Mouse (Mus musculus): ENCODE results near the gene Psmg3.

The Psmg3 gene

GRCm38 (mm10) chr5:139826357-139827055 is at the start of gene Psmg3, which contains the start of gene Gm26938:
Gene Psmg3 (minus strand): TSS chr5:139826885.
Gene Gm26938 (minus strand): TSS chr5:139826407.
- peak; percentile 91 for DNase-seq (ENCODE audit: low read depth)

DNA sequence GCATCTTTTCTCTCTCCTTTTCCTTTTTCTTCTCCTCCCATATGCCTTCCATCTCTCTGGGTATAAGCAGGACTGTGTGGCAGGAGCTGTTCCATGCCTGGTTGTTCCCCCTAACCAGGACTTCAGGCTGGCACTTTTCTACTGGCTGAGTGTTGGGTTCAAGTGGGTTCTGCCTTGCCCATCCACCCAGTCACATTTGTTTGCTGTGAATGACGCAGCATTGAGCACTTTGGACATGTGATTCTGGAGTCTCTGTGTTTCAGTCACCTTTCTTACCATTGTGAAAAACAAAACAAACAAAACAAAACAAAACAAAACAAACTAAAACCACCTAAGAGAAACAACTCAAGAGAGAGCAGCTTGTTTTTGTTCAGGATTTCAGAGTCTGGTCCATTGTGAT is 44.8 kb upstream of the Psmg3 start:
- no peak for DNase-seq (ENCODE audit: low read depth)

DNA sequence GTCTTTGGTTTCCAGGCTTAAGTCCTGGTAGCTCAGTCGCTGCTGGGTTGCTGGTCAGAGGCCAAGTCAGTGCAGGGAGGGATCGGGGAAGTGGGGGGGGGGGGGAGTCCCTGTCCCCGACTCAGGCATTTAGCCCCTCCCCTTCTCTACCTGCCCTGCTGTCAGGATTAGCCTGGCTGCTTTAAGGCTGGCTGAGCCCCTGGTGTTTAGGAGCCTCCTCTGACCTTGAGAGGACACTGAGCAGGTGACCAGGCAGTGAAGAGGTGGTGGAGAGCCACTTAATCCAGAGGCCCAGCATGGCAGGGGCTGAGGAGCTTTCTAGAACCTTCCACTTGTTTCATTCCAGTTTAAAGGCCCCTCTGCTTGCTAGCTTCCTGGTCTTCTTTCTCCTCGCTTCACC is 44.2 kb upstream of the Psmg3 start:
- DNase-seq (ENCODE audit: low read depth), result no peak

GRCm38 (mm10) chr5:139862759-139863158 is 36.1 kb upstream of the Psmg3 start:
- no peak for DNase-seq (ENCODE audit: low read depth)

DNA sequence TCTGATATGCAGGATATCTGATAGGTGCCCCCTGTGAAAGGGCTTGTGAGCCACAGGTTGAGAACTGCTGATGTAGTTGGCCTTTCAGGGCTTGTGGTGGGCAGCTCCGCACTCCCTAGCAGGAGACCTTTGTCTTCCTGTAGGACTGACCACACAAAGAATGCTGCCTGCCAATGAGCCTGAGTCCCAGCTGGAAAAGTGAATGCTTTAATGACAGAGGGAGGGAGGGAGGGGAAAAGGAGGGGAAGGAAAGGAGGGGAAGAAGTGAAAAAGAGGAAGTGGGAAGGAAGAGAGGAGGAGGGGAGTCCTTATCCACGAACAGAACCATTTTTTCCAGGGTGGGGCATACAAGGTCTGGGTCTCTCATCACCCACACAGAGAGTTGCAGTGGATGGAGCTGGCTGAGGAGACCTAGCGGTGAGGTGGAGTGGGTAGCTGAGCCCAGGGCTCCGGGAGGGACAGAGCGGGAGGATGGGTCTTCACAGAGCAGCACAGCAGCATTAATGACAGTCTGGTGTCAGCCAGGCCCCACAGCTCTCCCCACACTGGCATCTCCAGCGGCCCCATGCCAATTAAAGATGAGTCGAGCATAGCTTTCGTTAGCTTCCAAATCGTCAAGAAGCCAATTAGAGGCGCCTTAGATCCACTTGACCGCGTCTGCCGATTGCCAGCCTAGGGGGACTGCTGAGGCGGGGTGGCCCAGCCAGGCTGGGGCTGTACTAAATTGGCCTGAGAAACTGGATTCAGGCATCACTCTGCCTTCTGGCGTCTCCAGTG is 33.8 kb upstream of the Psmg3 start:
- DNase-seq (ENCODE audit: low read depth), result no peak

DNA sequence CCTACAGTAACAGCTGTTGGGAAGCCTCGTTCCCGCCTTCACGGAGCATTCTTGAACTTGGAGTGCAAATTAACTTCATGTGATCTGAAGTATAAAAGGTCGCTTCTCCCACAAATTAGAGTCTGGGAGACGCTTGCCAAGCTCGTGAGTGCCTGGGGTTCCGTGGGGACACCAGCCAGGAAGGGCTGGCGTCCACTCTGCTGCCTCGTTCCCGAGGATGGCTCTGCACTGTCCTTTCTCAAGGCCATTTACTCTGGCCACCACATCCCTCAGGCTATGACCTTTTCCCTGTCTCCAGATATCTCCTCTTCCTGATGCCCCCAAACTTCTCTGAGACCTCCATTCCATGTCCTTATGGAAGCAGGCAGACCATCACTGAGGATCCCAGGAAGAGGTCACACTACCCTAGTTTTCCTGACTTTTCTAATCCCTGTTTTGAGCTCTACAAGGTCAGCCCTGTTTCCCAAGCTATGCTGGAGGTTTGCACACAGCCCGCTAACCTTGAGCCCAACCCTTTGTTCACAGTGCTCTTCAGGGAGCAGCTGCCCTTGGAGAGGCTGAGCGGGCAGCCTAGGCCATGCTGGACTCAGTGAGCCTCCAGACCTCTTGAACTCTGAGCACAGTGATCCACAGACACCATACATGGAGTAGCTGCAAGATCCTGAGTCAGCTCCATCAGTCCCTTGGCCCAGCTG is 23.1 kb upstream of the Psmg3 start:
- no peak for DNase-seq (ENCODE audit: low read depth)

- no peak for DNase-seq (ENCODE audit: low read depth)
These were observed 12.5 kb upstream of the Psmg3 start for GRCm38 (mm10) chr5:139839142-139839541.

- DNase-seq (ENCODE audit: low read depth), result peak; percentile 82
These were observed 11.8 kb upstream of the Psmg3 start for GRCm38 (mm10) chr5:139838476-139838892.

DNA sequence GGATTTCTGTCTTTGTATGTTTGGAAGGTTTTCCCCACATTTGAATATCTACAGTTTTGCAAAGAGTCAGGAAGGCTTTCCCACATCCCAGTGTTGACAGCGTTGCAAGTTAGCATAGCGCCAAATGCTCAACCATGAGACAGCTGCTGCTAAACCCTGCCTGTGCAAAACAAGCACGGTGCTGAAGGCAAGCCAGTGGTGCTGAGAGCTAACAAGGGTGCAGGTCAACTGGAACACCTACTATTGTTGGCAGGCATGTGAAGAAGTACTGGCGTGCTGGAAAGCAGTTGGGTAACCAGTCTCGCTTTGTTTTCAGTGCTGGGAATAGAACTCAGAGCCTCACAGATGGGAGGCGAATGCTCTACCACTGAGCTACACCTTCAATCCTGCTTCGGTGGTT is 9.0 kb upstream of the Psmg3 start:
- no peak for DNase-seq (ENCODE audit: low read depth)

DNA sequence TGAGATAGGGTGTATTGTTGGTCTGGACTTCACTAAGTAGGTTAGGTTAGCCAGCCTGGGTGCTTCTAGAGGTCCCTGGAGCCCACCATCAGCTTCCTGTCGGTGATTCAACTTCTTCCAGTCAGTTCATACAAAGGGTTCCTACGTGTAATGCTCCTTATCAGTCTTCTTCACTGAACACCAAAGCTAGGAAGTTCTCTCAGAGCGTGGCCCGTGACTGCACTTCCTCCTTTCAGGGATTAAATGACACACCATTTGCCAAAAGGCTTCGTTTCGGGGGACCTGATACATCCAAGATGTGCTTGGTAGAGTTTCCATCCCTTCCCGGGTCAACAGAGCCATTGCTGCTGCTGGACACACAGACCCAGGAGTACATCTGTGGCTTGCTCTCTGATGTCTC is 5.4 kb upstream of the Psmg3 start:
- no peak for DNase-seq (ENCODE audit: low read depth)

- DNase-seq (ENCODE audit: low read depth), result peak; percentile 61
These were observed 4.0 kb upstream of the Psmg3 start for GRCm38 (mm10) chr5:139830734-139831133.

GRCm38 (mm10) chr5:139829384-139829783 is 2.7 kb upstream of the Psmg3 start:
- DNase-seq (ENCODE audit: low read depth), result no peak

- peak; percentile 63 for DNase-seq (ENCODE audit: low read depth)
These were observed 908 bp upstream of the Psmg3 start for GRCm38 (mm10) chr5:139827593-139827992.

DNA sequence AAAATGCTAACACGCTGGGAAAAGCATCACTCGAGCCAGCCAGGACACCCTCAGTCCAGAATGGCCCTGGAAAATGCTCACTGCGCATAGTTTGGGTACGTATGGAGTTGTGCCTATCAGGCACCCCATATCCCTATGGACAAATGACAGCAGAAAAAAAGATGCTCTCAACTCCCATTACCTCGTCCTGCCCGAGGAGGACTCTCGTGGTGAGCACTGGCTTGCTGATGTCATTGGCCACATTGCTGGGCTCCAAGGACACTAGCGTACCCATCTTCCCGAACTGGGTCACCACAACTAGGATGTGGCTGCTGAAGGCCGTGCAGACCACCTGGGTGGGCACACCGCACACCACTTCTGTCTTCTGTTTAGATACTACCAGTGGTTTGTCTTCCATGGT is 738 bp downstream of the Psmg3 start:
- no peak for DNase-seq (ENCODE audit: low read depth)

GRCm38 (mm10) chr5:139824531-139824930 is 2.2 kb downstream of the Psmg3 start:
- no peak for DNase-seq (ENCODE audit: low read depth)

DNA sequence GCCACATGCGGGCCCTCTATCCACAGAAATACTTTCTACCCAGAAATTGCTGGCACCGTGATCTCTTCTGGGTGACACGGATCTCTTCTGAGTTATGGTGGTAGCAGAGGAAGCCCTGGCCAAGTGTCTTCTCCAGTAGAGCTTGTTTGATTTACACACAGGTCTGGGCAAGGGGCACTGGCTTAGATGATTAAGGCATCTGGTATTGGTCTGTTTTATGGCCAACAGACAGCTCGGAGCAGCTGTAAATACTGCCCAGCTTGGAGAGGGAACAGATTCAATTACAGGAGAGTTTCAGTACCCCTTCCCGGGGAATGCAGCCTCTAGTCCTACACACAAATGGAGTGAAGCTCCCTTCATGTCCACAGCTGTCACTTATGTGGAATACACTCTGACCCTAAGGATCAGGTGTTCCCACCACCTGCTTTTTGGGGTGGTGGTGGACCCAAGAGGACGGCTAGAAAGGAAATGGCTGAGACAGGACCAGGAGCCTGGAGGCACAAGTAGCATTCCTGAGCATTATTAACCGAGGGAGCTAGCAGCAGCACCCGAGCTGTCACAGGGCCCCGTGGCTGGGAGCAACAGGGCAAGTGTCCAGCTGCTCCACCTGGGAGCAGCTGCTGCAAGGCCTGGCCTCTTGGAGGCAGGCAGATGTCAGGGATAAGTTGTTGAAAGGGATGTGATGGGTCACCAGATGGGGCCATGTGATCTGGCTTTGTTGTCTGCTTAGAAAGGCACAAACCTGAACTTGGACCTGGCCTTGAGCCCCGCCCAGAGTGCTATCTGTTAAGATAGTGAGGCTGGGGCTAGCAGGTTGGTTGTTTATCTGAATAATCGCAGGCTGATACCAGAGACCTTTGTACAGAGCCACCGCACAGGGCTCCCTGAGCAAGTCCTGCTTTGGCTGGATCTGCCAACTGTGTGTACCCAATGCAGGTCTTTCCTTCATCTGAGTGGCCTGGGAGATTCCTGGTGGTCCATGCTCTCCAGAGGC is 4.9 kb downstream of the Psmg3 start:
- no peak for DNase-seq (ENCODE audit: low read depth)

DNA sequence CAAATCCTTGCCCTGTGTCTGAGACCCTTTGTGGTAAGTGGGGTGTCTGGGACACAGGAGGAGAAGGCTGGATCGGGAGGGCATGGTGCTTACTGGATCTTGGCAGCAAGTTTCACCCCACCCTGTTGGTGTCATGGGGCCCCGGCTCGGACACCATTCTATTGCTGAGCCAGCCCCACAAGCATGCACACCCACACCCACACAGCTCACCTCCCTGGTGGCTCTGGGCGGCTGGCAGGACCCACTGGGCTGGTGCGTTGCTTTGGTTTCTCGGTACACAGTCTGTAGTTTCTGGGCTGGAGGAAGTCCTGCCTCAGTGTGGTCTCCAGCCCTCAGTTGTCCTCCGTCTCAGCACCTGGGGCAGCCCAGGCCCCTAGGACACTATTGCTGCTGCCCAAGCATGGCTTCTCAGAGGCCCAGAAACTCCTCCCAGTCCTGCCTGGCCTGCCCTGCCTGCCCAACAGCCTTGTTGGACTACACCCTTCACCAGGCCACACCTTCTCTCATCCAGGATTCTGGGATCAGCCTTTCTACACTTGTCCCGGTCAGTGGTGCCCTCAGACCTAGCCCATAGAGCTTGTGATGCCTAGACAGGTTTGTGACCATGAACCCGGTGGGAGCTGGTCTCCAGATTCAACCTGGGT is 7.0 kb downstream of the Psmg3 start, which contains the start of gene Tmem184a:
Tmem184a (minus strand) TSS at position 380 of the 644 bp plus-strand sequence.
- no peak for DNase-seq (ENCODE audit: low read depth)

GRCm38 (mm10) chr5:139818801-139819200 is 7.9 kb downstream of the Psmg3 start:
- DNase-seq (ENCODE audit: low read depth), result peak; percentile 56

- no peak for DNase-seq (ENCODE audit: low read depth)
These were observed 8.6 kb downstream of the Psmg3 start for GRCm38 (mm10) chr5:139818056-139818455.

- peak; percentile 65 for DNase-seq (ENCODE audit: low read depth)
These were observed 9.4 kb downstream of the Psmg3 start for GRCm38 (mm10) chr5:139817292-139817691.

DNA sequence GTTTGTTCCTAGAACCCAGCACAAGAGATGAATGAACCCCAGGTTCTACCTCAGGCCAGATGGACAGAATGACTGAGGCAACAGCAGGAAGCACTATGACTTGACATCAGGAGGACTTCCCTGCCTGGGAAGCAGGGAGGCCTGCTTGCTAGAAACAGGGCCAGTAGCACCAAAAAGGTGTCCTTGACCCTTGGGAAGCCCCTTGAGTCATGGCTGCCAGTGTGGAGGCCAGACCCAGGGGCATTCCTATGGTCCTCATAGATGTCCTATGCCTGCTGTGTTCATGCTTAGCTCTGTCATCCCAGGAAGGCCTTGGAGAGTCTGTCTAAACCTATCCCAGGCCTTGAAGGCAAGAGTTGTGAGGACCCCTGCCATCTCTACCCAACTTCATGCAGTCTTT is 10.2 kb downstream of the Psmg3 start:
- no peak for DNase-seq (ENCODE audit: low read depth)
